Mouse (Mus musculus): ENCODE measurements around the gene Gsk3a. TPM values are rescaled to one million over a fixed set of nuclear protein-coding genes. Genes with fewer than 3 reads are reported as not detected.

The Gsk3a gene
- total RNA-seq, 2 experiments from 2014 or later, result 58.6 to 66.6 TPM

DNA sequence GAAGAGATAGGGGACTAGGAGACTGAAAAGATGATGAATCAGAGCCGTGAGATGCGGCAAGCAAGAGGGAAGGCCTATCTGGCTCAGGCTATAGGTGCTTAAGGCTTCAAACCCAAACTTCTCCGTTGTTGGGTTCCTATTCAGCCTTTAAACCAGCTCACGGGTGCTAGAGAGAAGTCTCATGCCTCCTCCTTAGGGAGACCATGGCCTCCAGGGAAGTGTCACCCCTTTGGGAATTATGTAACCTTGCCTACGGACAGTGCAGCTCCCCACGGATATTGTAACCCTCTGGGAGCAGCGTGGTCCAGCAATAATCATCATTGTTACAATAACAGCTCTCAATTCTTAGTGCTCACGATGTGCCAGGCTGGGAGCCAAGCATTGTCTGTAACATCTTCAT lies 14.2 kb upstream of the Gsk3a start:
- intact Hi-C loops (cut with DNase I), result loop anchor here (2.0 kb wide), 1 partner anchor 15 kb away; the partner anchor contains the start of gene Cic
- peak in 1 of 2 experiments; percentile 36 for DNase-seq

DNA sequence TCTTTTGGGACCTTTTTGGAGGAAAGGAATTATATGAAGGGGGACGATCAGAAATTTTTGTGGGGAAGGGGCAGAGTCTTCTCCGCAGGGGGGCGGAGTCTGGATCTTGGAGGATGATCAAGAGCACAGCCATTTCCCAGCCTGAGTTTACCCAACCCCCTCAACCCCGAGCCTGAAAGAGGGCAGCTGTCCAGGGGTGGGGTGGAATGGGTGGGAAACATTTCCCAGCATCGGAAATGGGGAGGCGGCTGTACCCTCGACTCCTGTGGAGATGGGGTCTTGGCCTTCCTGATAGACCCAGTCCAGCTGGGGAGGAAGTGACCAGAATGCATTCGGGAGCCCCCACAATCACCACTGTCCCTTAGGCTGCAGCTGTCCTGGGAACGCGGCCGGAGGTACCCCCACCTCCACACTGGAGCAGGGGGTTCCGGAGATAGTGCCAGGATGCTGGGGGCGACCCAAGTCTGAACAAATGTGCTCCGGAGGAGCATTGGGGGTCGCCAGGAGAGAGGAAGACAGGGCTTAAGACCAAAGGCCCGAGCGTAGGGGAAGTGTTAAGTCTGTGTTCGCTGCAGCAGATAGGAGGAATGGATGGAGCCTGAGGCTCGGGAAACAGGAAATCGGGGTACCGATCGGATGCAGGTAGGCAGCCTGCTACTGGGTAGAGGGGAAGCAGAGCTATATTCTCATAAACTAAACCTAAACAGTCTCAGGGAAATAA lies 13.6 kb upstream of the Gsk3a start:
- intact Hi-C loops (cut with DNase I), result no loop called here
- DNase-seq, result peak; percentile 82 to 83

DNA sequence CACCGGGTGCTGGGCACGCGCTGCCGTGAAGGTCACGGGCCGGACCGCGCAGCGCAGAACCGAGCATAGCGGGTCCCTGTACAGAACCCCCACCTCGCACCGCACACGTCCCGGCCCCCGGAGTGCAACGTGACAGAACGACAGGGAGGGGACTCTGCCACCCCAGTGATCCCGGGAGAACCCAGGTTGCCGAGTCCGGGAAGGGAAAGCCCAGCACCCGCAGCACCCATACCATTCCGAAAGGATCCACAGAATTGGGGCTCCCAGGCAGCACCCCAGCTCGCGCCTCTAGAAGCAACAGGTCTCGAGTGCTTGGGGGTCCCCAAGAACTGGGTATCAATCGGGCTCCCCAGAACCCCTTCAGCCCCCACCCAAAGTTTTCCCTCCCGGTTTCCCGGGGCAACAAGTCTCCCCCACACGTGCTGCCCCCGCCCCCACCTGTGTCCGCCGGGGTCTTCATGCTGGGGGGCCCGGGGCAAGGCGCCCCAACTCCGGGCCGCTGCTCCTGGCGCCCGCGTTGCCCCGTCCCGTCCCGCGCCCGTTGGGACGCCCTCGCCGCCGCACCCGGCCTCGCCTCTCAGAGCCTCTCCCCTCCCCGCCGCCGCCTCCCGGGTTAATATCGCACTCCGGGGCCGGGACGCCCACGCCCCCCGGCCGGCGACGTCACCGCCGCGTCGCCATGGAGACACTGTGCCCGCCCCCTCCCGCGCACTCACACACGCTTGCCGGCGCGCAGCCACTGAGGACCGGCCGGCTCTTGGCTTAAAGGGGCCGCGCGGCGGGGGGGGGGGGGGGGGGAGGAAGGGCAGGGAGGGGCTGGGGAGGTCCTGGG lies 12.7 kb upstream of the Gsk3a start, which contains the start of gene Erf:
Gene Erf (minus strand): TSS at position 621 of the 832 bp plus-strand sequence.
- peak; percentile 97 to 99 for DNase-seq
- intact Hi-C loops (cut with DNase I), result no loop called here

DNA sequence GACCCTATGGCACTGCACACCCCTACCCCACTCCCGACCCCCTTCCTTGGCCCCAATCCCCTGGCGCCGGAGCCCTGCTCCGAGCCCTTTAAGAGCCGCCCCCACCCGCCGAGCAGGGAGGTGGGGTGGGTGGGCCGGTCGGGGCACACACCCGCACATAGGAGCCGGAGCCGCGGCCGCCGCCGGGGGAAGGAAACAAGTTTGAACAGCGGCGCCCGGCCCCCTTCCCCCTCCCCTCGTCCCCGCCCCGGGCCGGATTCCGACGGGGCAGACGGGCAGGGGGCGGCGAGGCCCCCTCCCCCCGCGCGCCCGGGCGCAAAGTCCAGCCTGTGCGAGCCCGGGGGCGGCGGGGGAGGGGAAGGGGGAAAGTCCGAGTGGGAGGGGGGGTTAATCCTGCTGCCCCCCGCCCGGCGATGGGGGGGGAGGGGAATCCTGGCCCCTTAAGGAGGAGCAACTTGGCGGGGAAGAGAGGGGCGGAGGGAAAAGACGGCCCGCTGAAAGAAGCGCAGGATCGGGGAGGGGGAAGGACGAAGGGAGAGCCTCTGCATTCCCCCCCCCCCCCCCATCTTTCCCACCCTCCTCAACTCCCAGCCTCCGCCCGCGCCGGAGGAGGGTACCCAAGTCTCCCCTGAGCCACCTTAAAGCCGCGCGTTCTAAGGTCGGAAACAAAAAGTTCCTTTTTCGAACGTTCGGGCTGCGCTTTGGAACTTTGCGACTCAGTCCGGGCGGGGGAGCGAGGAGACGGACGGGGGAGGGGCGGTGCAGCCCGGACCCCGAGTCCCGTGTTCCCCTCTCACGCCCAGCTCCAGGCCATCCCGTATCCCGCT lies 11.9 kb upstream of the Gsk3a start:
- intact Hi-C loops (cut with DNase I), result loop anchor here (1.0 kb wide), 1 partner anchor 29 kb away; no protein-coding TSS in a partner anchor
- DNase-seq, result peak; percentile 82 to 87

DNA sequence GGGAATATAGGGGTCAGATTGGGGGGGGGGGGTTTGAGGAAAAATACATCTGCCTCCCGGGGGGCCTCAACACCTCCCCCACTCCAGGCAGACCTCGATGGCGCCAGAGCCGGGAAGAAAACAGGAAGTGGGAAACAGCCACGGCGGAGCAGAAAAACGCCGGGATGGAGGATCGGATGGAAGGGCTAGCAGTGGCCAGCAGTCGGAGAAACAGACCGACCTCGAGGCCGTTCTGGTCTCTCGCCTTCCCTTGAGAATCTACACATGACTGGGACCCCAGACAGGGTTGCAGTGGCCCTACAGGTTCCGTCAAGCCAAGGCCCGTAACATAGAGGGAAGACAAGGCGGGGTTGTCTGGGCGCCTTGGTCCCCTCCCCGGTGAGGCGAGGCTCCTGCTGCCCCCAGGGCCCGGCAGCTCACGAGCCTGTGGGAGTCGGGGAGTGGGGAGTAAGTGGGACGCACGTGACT lies 11.2 kb upstream of the Gsk3a start:
- no peak for DNase-seq
- intact Hi-C loops (cut with DNase I), result loop anchor here (1.0 kb wide), 1 partner anchor 29 kb away; no protein-coding TSS in a partner anchor

DNA sequence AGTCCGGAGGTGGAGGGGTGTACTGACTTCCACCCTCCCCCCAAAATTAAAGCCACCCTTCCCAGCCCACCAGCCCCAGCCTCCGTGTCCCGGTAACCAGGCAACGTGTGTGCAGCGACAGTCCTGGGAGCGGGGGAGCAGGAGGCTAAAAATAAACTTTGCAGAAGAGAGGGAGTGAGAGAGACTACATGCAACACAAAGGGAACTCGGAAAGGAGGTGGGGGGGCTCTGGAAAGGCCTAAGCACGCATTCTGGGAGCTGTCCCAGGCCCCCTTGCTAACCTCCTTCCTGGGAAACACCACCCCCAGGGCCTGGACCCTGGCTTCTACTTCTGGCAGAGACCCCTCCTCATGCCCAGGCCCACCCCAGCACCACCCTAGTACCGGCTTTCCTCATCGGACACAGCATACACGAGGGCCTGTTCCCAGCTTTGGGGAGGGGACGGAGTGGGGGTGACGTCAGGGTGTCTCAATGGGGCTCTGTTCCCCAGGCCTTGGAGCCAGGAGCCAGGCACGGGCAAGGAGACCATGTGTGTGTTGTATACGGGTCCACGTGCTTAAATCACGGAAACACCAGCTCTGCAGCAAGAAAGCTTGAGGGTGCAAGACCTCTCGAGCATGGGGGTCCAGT lies 10.5 kb upstream of the Gsk3a start:
- intact Hi-C loops (cut with DNase I), result no loop called here

DNA sequence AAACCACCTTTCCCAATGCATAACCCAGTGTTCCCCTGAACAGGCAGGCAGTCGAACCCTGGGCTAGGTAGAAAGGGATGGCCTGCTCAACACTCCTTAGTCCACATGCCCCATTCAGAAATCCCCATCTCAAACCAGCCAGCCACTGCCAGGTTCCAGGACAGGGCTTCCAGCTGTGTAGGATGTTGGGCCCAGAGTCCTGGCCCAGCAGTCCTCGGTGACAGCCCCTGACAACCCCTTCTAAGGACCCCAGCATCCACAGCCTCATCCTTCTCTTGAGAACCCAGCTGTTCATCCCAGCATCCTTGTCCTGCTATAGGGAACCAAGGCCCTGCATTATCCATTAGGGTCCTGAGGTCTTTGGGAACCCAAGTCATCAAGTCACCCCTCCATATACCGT lies 9.8 kb upstream of the Gsk3a start:
- intact Hi-C loops (cut with DNase I), result loop anchor here (1.0 kb wide), 1 partner anchor 8 kb away; no protein-coding TSS in a partner anchor
- no peak for DNase-seq

More for the DNA sequence above, 10.5 kb upstream of the Gsk3a start:
- DNase-seq, result peak; percentile 49 to 52

DNA sequence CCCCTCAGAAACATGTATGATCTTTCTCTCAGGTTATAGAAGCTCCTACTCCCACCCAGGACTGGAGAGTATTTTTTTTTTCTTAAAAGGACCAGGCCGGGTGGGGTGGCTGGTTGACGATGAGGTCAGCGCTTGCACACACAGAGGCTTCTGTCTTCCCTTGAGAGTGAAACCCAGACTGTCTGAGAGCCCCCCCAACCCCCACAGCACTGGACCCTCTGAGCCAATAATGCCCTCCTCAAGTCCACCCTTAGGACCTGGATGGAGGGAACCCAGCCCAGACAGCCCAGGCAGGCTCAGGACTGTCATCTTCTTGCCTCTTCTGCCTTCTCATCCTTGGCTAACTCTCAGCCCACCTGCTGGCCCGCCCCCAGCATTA lies 9.1 kb upstream of the Gsk3a start:
- intact Hi-C loops (cut with DNase I), result loop anchor here (1.0 kb wide), 1 partner anchor 7 kb away; no protein-coding TSS in a partner anchor
- DNase-seq, result no peak

DNA sequence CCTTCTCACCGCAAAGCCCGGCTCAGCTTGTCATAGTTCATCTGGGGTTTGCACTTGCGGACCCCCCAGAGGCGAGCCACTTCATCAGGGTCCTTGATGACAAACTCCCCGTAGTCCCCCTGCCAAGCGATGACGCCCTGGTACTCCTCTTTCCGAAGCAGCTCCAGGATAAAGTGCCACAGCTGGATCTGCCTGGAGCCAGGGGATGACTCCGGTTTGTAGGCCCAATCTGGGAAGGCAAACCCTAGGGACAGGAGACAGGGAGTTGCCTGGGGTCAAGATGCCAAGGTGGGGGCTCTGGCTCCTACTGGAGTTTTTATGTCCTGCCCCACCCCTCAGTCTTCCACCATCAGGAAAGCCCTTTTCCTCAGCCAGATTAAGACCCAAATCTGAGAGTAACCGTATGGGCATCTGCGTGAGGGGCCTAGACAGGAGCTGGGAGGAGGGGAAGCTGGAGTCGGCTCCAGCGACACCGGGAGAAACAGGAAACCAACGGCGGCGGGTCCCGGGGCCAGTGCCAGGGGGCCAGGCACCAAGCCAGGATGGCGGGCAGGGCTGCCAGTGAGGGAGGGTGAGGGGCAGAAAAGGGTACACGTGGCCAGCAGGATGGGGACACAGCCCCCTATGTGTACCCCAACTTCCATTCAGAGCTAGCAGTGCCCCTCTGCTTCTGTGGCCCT lies 8.6 kb upstream of the Gsk3a start:
- DNase-seq, result peak; percentile 69 to 77
- intact Hi-C loops (cut with DNase I), result no loop called here

DNA sequence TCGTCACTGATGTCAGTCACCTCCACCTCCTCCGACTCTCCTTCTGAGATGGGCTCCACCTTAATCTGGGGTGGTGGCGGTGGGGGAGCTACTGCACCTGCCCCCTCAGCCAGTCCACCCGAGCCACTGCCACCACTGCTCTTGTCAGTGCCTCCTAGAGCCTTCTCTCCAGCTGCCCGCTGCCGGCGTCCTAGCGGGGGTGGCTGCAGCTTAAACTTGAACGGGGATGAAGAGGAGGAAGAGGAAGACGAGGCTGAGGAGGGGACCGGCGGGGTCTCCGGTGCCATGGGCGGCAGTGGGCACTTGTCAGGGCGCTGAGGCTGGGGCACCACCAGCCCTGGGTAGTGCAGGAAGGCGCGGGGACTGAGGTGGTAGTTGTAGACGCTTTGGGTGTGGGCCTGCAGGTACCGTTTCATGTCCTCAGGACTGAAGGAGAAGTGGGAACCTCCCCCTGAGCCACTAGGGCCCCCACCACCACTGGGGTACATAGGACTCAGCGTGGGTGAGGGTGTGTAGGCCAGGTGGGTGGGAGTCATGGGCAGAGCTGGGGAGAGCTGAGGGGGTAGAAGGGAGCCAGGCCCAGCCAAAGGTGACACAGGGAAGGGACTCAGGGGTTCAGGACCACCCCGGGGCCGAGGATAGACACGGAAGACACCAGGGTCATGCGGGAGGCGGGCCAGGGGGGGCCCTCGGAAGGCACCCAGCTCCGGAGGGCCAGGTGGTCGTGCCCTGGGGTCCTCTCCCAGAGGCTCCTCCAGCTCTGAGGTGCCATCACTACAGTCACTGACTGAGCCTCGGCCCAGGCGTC lies 7.1 kb upstream of the Gsk3a start:
- intact Hi-C loops (cut with DNase I), result loop anchor here (5.0 kb wide), 1 partner anchor 153 kb away; the partner anchor contains the start of gene Lipe
- no peak for DNase-seq

DNA sequence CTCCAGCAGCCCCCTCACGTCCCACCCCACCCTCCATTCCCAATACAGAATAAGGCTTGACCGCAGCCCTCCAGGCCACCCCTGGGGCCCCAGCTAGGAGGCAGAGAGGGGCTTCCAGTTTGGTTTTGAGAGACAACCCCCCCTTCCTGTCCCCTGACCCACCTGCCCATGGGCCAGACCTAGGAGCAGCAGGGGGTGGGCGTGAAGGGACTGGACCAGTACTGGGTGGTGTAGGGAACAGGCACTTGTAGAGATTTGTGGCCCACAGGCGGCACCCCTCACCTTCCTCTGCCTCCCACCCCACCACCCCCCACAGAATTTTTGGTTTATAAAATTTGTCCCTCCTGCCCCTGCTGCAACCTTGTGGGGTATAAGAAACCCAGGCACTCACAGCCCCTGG lies 5.7 kb upstream of the Gsk3a start:
- intact Hi-C loops (cut with DNase I), result loop anchor here (5.0 kb wide), 1 partner anchor 154 kb away; the partner anchor contains the start of gene Lipe
- DNase-seq, result no peak

DNA sequence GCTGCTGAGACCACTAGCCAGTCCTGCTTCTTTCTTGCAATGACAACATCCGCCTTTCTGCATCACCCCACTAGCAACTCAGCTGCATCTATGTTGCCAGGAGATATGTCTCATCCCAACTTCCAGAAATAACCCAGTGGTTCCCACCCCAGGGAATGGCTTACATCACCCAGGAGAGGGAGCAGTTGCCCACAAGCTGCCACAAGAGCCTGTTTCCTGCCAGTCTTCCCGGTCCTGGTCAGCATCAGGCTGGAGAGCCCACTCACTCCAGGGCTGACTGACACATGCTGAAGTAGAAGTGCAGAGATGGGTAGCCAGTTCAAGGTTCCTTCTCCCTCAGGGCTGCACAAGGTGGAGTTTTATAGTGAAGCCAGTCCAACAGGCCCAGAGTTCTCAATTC lies 3.4 kb upstream of the Gsk3a start:
- peak; percentile 53 to 75 for DNase-seq
- intact Hi-C loops (cut with DNase I), result loop anchor here (1.0 to 5.0 kb wide), 3 partner anchors 36 to 156 kb away; partner anchors contain the start of genes Lipe and Megf8

DNA sequence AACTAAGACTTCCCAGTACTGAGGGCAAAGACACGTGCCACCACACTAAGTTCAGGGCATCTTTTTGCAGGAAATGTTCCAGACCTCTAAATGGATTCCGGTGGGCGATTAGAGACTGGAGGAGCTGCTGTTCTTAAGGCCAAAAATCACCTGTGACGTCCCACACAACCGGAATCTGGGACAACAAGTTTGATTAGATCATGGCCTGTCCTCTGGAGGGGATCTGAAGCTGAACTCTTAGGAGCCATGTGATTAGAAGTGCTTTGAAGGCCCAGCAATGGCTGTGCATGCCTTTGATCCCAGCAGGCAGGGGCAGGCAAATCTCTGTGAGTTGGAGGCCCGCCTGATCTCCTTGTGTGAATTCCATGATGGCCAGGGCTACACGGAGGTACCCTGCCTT lies 3.0 kb upstream of the Gsk3a start:
- DNase-seq, result no peak

DNA sequence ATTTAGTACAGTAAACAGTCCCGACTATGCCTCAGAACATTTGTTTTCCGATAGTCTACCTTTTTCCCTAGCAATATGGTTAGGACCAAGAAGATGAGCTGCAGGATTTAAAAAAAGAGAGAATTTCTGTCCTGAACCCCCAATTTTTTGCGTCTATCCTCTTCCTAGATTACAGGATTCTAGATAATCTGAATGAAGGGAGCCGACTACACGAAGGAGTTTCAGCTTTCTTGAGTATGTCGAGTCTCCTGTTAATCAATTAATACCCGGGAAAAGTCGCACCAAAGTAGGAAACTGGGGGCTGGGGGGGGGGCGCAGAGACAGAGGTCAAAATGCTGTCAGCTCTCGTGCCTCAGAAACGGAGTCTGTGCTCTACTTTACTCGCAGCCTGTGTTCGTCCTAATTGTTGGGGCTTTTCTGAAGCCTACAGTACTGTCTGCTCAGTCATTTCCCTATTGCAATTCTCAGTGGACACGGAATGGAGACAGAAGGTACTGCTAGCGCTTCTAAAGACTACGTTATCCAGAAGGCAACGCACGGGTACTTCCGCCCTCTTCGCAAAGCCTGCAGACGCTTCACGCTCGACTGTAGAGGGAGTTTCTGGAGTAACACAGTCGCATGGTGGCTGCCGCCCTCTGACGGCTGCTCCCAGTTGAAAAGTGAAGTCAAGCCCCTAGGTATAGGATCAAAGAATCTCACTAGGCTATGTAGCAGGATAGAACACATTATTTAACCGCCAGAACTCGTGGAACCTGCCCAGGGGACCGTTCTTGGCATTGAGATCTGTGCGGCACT lies 1.4 kb upstream of the Gsk3a start:
- peak; percentile 82 for DNase-seq
- intact Hi-C loops (cut with DNase I), result loop anchor here (1.0 to 5.0 kb wide), 2 partner anchors 8 to 143 kb away; no protein-coding TSS in a partner anchor

More for the DNA sequence above, 3.0 kb upstream of the Gsk3a start:
- intact Hi-C loops (cut with DNase I), result loop anchor here (1.0 to 5.0 kb wide), 3 partner anchors 37 to 157 kb away; partner anchors contain the start of genes Lipe and Megf8

DNA sequence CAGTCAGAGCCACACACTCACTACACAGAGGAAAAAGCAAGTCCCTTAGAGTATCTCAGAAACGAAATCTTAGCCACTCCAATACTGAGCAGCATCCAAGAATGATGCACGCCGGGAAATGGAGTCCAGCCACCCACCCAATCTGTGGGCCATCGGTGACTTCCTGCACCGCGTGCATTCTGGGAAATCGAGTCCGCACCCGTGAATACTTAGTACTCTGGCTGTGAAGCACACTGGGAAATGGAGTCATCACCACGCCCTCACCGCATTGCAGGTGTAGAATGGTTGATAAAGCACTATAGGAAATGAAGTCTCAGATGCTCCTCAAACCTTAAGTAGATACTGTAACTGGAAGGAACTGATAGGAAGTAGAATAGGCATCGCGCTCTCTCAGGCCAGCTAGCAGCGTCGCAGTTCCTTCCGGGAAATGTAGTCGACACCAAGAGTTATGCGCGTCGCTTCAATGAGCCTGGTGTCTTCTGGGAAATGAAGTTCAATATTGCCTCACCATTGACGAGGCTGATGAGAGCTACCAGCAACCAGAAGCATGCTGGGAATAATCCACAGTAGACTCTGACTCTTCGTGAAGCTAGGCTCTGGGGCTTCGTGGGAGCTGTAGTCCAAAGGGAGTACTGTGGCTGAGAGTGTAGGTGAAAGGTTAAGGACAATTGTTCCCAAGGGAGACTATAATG lies 510 bp upstream of the Gsk3a start:
- DNase-seq, result peak; percentile 88 to 91
- intact Hi-C loops (cut with DNase I), result loop anchor here (5.0 kb wide), 1 partner anchor 144 kb away; no protein-coding TSS in a partner anchor

DNA sequence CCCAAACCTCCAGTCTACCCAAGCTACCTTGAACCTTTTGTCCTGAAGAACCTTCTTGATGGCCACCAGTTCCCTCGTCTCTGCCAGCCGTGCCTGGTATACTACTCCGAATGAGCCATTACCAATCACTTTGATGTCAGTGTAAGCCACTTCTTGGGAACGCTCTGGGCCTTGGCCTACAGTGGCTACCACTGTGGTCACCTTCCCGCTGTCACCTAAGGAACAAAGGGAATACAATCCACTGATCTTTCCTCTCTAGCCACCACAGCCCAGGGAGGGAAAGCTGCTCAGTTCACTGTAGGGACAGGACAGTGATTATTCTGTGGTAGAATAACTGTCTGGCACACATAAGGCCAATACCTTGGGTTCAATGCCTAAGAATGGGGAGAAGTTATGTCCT lies 2.1 kb downstream of the Gsk3a start:
- no peak for DNase-seq
- intact Hi-C loops (cut with DNase I), result loop anchor here (5.0 kb wide), 1 partner anchor 147 kb away; no protein-coding TSS in a partner anchor

Data from heart, postnatal 14 days (tissue).